Mouse (Mus musculus): ENCODE data around the gene Slc22a4. TPM values are rescaled to one million over a fixed set of nuclear protein-coding genes. Genes with fewer than 3 reads are reported as not detected.
A peak's percentile ranks its signal among the peaks of the same experiment; 100 is the strongest.
"Not testable (repeated sequence)": the region's sequence is repeated elsewhere in the genome, so short reads cannot be mapped to it uniquely, and the experiment has no call there.

Gene Slc22a4
- polyA plus RNA-seq, 1 experiment from 2014 or later, result 1.1 TPM

GRCm38 (mm10) chr11:54050205-54050604, 22.3 kb upstream of the Slc22a4 start:
- no peak overlapping the region for H3K4me2 ChIP-seq (ENCODE audit: low read length)
- no peaks in the 10 kb centered on the region for H3K9me3 ChIP-seq (replicated peaks; ENCODE audit: control insufficient read depth, low read length)
- no peak for DNase-seq (ENCODE audit: low spot score)
- no peak for ATAC-seq
- WGBS, result 70% methylated on average over 2 of the region's 2 CpGs
- H3K27ac ChIP-seq (ENCODE audit: low read depth, low read length), result no peak overlapping the region
- H3K36me3 ChIP-seq (ENCODE audit: control insufficient read depth, insufficient read depth, low read length), result no peaks in the 10 kb centered on the region
- H3K27me3 ChIP-seq (replicated peaks; ENCODE audit: control insufficient read depth, insufficient read depth, low read length), result no peaks in the 10 kb centered on the region
- no peak overlapping the region for H3K4me3 ChIP-seq (ENCODE audit: low read depth, low read length)
- H3K9ac ChIP-seq (ENCODE audit: low read length), result no peak overlapping the region
- H3K4me1 ChIP-seq (ENCODE audit: control insufficient read depth, insufficient read depth, low read length), result no peaks in the 10 kb centered on the region

GRCm38 (mm10) chr11:54040676-54041075, 12.8 kb upstream of the Slc22a4 start:
- no peak for ATAC-seq
- 96% methylated on average over 6 of the region's 6 CpGs for WGBS

GRCm38 (mm10) chr11:54032872-54033271, 5.0 kb upstream of the Slc22a4 start:
- H3K4me2 ChIP-seq (ENCODE audit: low read length); H3K4me3 ChIP-seq (ENCODE audit: low read depth, low read length); H3K27ac ChIP-seq (ENCODE audit: low read depth, low read length); H3K4me1 ChIP-seq (ENCODE audit: control insufficient read depth, insufficient read depth, low read length); H3K27me3 ChIP-seq (replicated peaks; ENCODE audit: control insufficient read depth, insufficient read depth, low read length); H3K9ac ChIP-seq (ENCODE audit: low read length); ATAC-seq; H3K36me3 ChIP-seq (ENCODE audit: control insufficient read depth, insufficient read depth, low read length); H3K9me3 ChIP-seq (replicated peaks; ENCODE audit: control insufficient read depth, low read length); DNase-seq (ENCODE audit: low spot score): not testable (repeated sequence)
- 96% methylated on average over 1 of the region's 3 CpGs for WGBS

More at GRCm38 (mm10) chr11:54040676-54041075, 12.8 kb upstream of the Slc22a4 start:
- H3K36me3 ChIP-seq (ENCODE audit: control insufficient read depth, insufficient read depth, low read length), result no peaks in the 10 kb centered on the region
- no peak overlapping the region for H3K9ac ChIP-seq (ENCODE audit: low read length)
- no peak overlapping the region for H3K4me2 ChIP-seq (ENCODE audit: low read length)
- no peak for DNase-seq (ENCODE audit: low spot score)
- H3K9me3 ChIP-seq (replicated peaks; ENCODE audit: control insufficient read depth, low read length), result no peaks in the 10 kb centered on the region
- no peaks in the 10 kb centered on the region for H3K27me3 ChIP-seq (replicated peaks; ENCODE audit: control insufficient read depth, insufficient read depth, low read length)
- no peaks in the 10 kb centered on the region for H3K4me1 ChIP-seq (ENCODE audit: control insufficient read depth, insufficient read depth, low read length)
- H3K4me3 ChIP-seq (ENCODE audit: low read depth, low read length), result no peak overlapping the region
- no peak overlapping the region for H3K27ac ChIP-seq (ENCODE audit: low read depth, low read length)

GRCm38 (mm10) chr11:54028997-54029396, 1.1 kb upstream of the Slc22a4 start:
- H3K4me3 ChIP-seq (ENCODE audit: low read depth, low read length), result no peak overlapping the region
- DNase-seq (ENCODE audit: low spot score), result no peak
- WGBS, result 77% methylated on average over 4 of the region's 4 CpGs
- no peak overlapping the region; the same call in 1 of the 2 replicates for H3K9ac ChIP-seq (ENCODE audit: low read length)
- H3K36me3 ChIP-seq (ENCODE audit: control insufficient read depth, insufficient read depth, low read length), result no peaks in the 10 kb centered on the region
- peaks cover 7% of the 10 kb centered on the region; the same call in 1 of the 2 replicates for H3K4me1 ChIP-seq (ENCODE audit: control insufficient read depth, insufficient read depth, low read length)
- no peak for ATAC-seq
- H3K27ac ChIP-seq (ENCODE audit: low read depth, low read length), result no peak overlapping the region
- H3K27me3 ChIP-seq (replicated peaks; ENCODE audit: control insufficient read depth, insufficient read depth, low read length), result peaks cover 7% of the 10 kb centered on the region
- H3K4me2 ChIP-seq (ENCODE audit: low read length), result peak overlapping the region; percentile 98
- no peaks in the 10 kb centered on the region for H3K9me3 ChIP-seq (replicated peaks; ENCODE audit: control insufficient read depth, low read length)

GRCm38 (mm10) chr11:54027131-54028043, 503 bp downstream of the Slc22a4 start:
- ATAC-seq (peak; percentile 32; the same call in 1 of the 2 replicates), DNase-seq (ENCODE audit: low spot score) (peak; percentile 7)
- peaks cover 7% of the 10 kb centered on the region for H3K27me3 ChIP-seq (replicated peaks; ENCODE audit: control insufficient read depth, insufficient read depth, low read length)
- peak overlapping the region; percentile 55 for H3K4me3 ChIP-seq (ENCODE audit: low read depth, low read length)
- no peaks in the 10 kb centered on the region for H3K9me3 ChIP-seq (replicated peaks; ENCODE audit: control insufficient read depth, low read length)
- WGBS, result 17% methylated on average over 30 of the region's 31 CpGs
- H3K27ac ChIP-seq (ENCODE audit: low read depth, low read length), result no peak overlapping the region
- peak overlapping the region; percentile 98 for H3K4me2 ChIP-seq (ENCODE audit: low read length)
- peaks cover 7% of the 10 kb centered on the region; the same call in 1 of the 2 replicates for H3K4me1 ChIP-seq (ENCODE audit: control insufficient read depth, insufficient read depth, low read length)
- no peaks in the 10 kb centered on the region for H3K36me3 ChIP-seq (ENCODE audit: control insufficient read depth, insufficient read depth, low read length)
- peak overlapping the region; percentile 71 for H3K9ac ChIP-seq (ENCODE audit: low read length)

GRCm38 (mm10) chr11:54026491-54027041, 1.3 kb downstream of the Slc22a4 start:
- H3K27me3 ChIP-seq (replicated peaks; ENCODE audit: control insufficient read depth, insufficient read depth, low read length), result peaks cover 7% of the 10 kb centered on the region
- peaks cover 7% of the 10 kb centered on the region; the same call in 1 of the 2 replicates for H3K4me1 ChIP-seq (ENCODE audit: control insufficient read depth, insufficient read depth, low read length)
- H3K4me2 ChIP-seq (ENCODE audit: low read length), result no peak overlapping the region
- 96% methylated on average over 1 of the region's 1 CpGs for WGBS
- no peak overlapping the region for H3K9ac ChIP-seq (ENCODE audit: low read length)
- H3K4me3 ChIP-seq (ENCODE audit: low read depth, low read length), result no peak overlapping the region
- H3K27ac ChIP-seq (ENCODE audit: low read depth, low read length), result no peak overlapping the region
- DNase-seq (ENCODE audit: low spot score) (no peak), ATAC-seq (no peak)
- H3K9me3 ChIP-seq (replicated peaks; ENCODE audit: control insufficient read depth, low read length), result no peaks in the 10 kb centered on the region
- H3K36me3 ChIP-seq (ENCODE audit: control insufficient read depth, insufficient read depth, low read length), result no peaks in the 10 kb centered on the region

GRCm38 (mm10) chr11:54021396-54022093, 6.3 kb downstream of the Slc22a4 start:
- no peak overlapping the region for H3K4me2 ChIP-seq (ENCODE audit: low read length)
- WGBS, result 75% methylated on average over 5 of the region's 5 CpGs

GRCm38 (mm10) chr11:54018893-54019732, 8.8 kb downstream of the Slc22a4 start:
- no peak for ATAC-seq
- Histone ChIP-seq H3K27me3 (replicated peaks; ENCODE audit: control insufficient read depth, insufficient read depth, low read length) (no peaks in the 10 kb centered on the region), H3K36me3 (ENCODE audit: control insufficient read depth, insufficient read depth, low read length) (no peaks in the 10 kb centered on the region), H3K27ac (ENCODE audit: low read depth, low read length) (no peak overlapping the region), H3K9me3 (replicated peaks; ENCODE audit: control insufficient read depth, low read length) (no peaks in the 10 kb centered on the region), H3K4me1 (ENCODE audit: control insufficient read depth, insufficient read depth, low read length) (no peaks in the 10 kb centered on the region), H3K4me2 (ENCODE audit: low read length) (no peak overlapping the region), H3K4me3 (ENCODE audit: low read depth, low read length) (no peak overlapping the region), H3K9ac (ENCODE audit: low read length) (no peak overlapping the region)
- WGBS, result 86% methylated on average over 3 of the region's 3 CpGs
- no peak for DNase-seq (ENCODE audit: low spot score)

More at GRCm38 (mm10) chr11:54021396-54022093, 6.3 kb downstream of the Slc22a4 start:
- Histone ChIP-seq H3K27ac (ENCODE audit: low read depth, low read length) (no peak overlapping the region), H3K27me3 (replicated peaks; ENCODE audit: control insufficient read depth, insufficient read depth, low read length) (no peaks in the 10 kb centered on the region), H3K4me1 (ENCODE audit: control insufficient read depth, insufficient read depth, low read length) (no peaks in the 10 kb centered on the region), H3K36me3 (ENCODE audit: control insufficient read depth, insufficient read depth, low read length) (no peaks in the 10 kb centered on the region), H3K9me3 (replicated peaks; ENCODE audit: control insufficient read depth, low read length) (no peaks in the 10 kb centered on the region), H3K4me3 (ENCODE audit: low read depth, low read length) (no peak overlapping the region), H3K9ac (ENCODE audit: low read length) (no peak overlapping the region)
- DNase-seq (ENCODE audit: low spot score) (no peak), ATAC-seq (no peak)
